8 mouse cellular contexts compared by ENCODE assay signal in genomic region chr12:69371421-69371853, GRCm38 (mm10). TPM values are rescaled to one million over a fixed set of nuclear protein-coding genes. Genes with fewer than 3 reads are reported as not detected.
DNase-seq lines count a peak whose midpoint lies in the region; ATAC-seq lines count a peak whose summit lies in the region.

No protein-coding gene starts in this region.

- intact Hi-C loops in left cerebral cortex, postnatal 10 days (cut with DNase I): loop anchor here (5.0 to 10.0 kb wide), 3 partner anchors 91 to 313 kb away; partner anchors contain the start of gene Sos2

- peak overlapping the region; percentile 95 for H3K4me3 ChIP-seq in lung, embryonic 16.5 days (ENCODE audit: low read length)

- DNase-seq in kidney, adult 8-10 months: peak; percentile 81 to 83
- DNase-seq in kidney, postnatal 4 days: no peak
- peak; percentile 83 for DNase-seq in brain, adult 2 months (ENCODE audit: low read depth, low spot score)
- peak; percentile 59 to 69 for DNase-seq in spleen, postnatal 14 days (ENCODE audit: low spot score in 2 of 2)
- DNase-seq in left cerebral cortex, postnatal 10 days (ENCODE audit: extremely low spot score in 1 of 2, low spot score in 2 of 2): no peak
- no peak for DNase-seq in cerebellum, postnatal 14 days

- H3K4me2 ChIP-seq in lung, embryonic 16.5 days (ENCODE audit: low read depth, low read length): peak overlapping the region; percentile 60

- peaks cover 17% of the 10 kb centered on the region for H3K4me1 ChIP-seq in lung, embryonic 16.5 days (replicated peaks; ENCODE audit: control insufficient read depth, insufficient read depth, low read length)

- ATAC-seq in hematopoietic stem cell, adult 5-6 weeks (replicated peaks in 1 of 2; ENCODE audit: insufficient read depth in 1 of 2, low FRiP score in 2 of 2, low TSS enrichment in 1 of 2, low read depth in 1 of 2, poor library complexity in 2 of 2, severe bottlenecking in 2 of 2): peak; percentile 63 to 67
- peak; percentile 85 for ATAC-seq in lung, embryonic 16.5 days (ENCODE audit: low read depth)

- under 1% methylated on average over 24 of the region's 24 CpGs for WGBS in lung, embryonic 16.5 days

- H3K27me3 ChIP-seq in lung, embryonic 16.5 days (ENCODE audit: control insufficient read depth, insufficient read depth, low read depth, low read length): no peaks in the 10 kb centered on the region

- H3K9ac ChIP-seq in lung, embryonic 16.5 days (ENCODE audit: low read length): peak overlapping the region; percentile 100

- no peaks in the 10 kb centered on the region for H3K36me3 ChIP-seq in lung, embryonic 16.5 days (ENCODE audit: control insufficient read depth, insufficient read depth, low read length)

- H3K9me3 ChIP-seq in lung, embryonic 16.5 days (ENCODE audit: control insufficient read depth, low read length): no peaks in the 10 kb centered on the region

- H3K27ac ChIP-seq in lung, embryonic 16.5 days (ENCODE audit: low read length): peak overlapping the region; percentile 99

RNA-seq across cellular contexts. Expression of gene Arf6, which starts 0.5 kb away (rescaled TPM):
- total RNA-seq in hematopoietic stem cell, adult 5-6 weeks (2017): 146 and 157 TPM in 2 replicates
- 35.1 and 41.8 TPM in 2 replicates for polyA plus RNA-seq in lung, embryonic 16.5 days (2015; fragmentation: Nextera tagmentation; extraction: Ambion mirVana)
- 10 to 100 TPM; 61.6 to 62.8 TPM for total RNA-seq in left cerebral cortex, postnatal 10 days (2021)

RNA-seq across cellular contexts. Expression of gene Gm9887, which starts 0.8 kb away (rescaled TPM):
- total RNA-seq in hematopoietic stem cell, adult 5-6 weeks (2017): 0.69 and 2.5 TPM in 2 replicates
- 1.3 TPM in 2 replicates for polyA plus RNA-seq in lung, embryonic 16.5 days (2015; fragmentation: Nextera tagmentation; extraction: Ambion mirVana)
- 1 to 10 TPM; 1.4 to 1.6 TPM for total RNA-seq in left cerebral cortex, postnatal 10 days (2021)

RNA-seq across cellular contexts. Expression of gene Nemf, which starts 14.5 kb away (rescaled TPM):
- 93.1 and 126 TPM in 2 replicates for total RNA-seq in hematopoietic stem cell, adult 5-6 weeks (2017)
- polyA plus RNA-seq in lung, embryonic 16.5 days (2015; fragmentation: Nextera tagmentation; extraction: Ambion mirVana): 85.9 and 86.9 TPM in 2 replicates
- total RNA-seq in left cerebral cortex, postnatal 10 days (2021): 10 to 100 TPM; 38.2 to 40.8 TPM

Comparison
In these comparisons a context has a peak if more than half of its experiments do, and no peak if none do; other contexts are left out.
1. DNase-seq: peak in kidney, adult 8-10 months (2 of 2), brain, adult 2 months (single experiment) and spleen, postnatal 14 days (2 of 2); none in kidney, postnatal 4 days (0 of 2), left cerebral cortex, postnatal 10 days (0 of 2) and cerebellum, postnatal 14 days (0 of 2).